Mouse (Mus musculus) monocyte, adult 5-6 weeks (primary cell): ENCODE data around the gene Rnf180. TPM values are rescaled to one million over a fixed set of nuclear protein-coding genes. Genes with fewer than 3 reads are reported as not detected.

ENCODE experiments used
- ATAC-seq: fragments of 153-309, 156-312 bp; replicated peaks from 2 replicates; pipeline ENCODE4 v1.8.0; 2017; ENCODE audit warnings: mild to moderate bottlenecking; ENCODE audit not compliant: low TSS enrichment, insufficient number of reproducible peaks, severe bottlenecking, poor library complexity, low FRiP score
- total RNA-seq: library from RNA; stranded (forward); fragments of 200-1000, 200-491, 200-594 nt; gene quantifications from 3 replicates; pipeline ENCODE4 v1.2.3, GENCODE M21; 2017

The Rnf180 gene
- total RNA-seq, 1 experiment from 2014 or later, result not detected

DNA sequence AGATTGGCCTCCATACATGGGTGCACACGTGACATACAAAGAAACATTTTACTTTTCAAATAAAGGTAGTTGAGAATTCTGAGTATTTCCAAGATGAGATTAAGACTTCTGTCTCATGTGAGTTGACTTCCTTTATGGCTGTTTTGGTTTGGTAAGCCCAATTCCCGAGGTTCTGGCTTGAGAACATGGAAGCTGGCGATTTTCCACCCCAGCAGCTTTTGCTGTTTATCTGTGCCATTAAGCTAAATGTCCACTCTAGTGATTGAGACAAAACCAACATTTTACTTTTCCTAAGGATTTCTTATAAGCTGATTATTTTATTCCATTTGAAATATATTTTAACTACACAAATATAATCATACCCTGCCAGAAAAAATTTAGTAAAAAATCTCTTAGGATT is 144.6 kb downstream of the Rnf180 start:
- no peak for ATAC-seq

DNA sequence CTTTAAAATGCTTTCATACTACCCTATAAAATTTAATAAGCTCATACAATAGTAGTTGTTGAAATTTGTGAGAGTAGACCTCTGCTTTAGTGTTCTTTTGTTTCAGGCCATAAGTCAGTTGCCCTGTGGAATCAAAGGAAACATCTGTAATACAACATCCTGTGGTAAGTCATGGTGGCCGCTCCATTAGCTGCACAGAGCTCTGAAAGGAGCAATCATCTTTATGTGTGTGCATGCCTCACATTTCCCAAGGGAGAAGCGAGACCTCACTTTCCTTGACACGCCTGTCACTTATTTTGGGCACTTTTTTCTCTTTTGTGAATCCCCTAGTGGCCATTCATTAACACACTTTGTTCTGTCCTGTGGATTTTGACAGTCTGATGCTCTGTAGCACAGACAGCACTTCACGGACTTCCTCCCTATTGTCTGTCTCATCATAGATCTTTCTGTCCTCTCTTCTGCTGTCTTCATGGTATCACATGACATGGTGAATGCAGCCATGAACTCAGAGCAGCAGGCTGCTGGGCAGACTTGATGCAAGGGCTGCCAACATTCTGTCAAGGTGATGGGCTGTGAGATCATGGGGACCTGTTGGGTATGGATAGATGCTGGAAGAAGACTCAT is 146.7 kb downstream of the Rnf180 start:
- no peak for ATAC-seq

DNA sequence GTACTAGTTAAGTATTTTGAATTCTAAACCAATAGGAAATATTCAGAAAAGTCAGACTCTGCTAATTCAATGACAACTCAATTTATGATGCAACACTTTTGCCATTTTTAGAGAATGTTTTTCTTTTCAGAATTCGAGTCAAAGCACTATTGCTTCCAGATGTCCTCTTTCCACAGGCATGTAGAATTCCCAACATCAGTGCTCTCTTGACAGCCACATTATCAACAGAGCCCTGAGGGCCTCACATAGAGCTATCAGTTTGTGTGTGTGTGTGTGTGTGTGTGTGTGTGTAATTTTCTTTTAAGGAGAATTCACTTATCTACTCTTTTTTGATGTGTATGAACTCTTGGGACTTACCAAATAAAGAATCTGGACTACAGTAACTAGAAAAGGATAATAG is 147.8 kb downstream of the Rnf180 start:
- no peak for ATAC-seq

DNA sequence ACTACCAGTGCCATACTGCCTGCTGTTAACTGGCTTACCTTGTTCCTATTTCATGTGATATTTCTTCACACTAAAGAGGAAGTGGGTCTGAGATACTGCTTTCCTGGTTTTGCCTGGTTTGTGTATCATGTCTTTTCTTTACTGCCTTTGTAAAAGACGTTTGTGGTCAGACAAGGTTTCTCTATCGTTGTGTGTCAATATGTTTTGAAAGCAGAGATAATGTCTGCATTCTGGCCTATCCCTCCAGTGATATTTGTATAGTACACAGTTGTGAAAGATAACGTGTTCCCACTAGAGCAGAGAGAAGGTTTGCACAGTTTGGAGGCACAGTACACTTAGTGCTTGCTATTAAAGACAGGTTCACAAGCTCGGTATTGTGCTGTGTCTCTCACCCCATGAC is 154.7 kb downstream of the Rnf180 start:
- ATAC-seq, result no peak

DNA sequence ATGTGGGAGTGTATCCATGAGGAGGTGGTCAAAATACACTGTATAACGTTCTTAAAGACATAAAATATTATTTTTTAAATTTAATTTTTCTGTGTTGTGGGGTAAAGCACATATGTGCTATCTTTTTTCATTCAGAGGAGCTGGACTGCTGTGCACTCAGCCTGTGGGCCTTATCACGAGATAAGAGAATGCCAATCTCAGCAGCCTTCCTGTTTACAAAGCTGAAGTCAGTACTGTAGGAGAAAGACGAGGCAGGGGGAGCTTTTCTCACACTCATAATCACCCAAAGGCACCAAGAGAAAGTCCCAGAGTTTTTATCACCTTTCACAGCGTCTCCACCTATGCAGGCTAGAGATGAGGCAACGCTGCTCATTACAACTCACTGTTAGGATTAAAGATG is 160.2 kb downstream of the Rnf180 start:
- no peak for ATAC-seq

- ATAC-seq, result no peak
These were observed 161.8 kb downstream of the Rnf180 start for GRCm38 (mm10) chr13:105132776-105133175.

- ATAC-seq, result no peak
These were observed 162.2 kb downstream of the Rnf180 start for GRCm38 (mm10) chr13:105132370-105132769.

GRCm38 (mm10) chr13:105130080-105130479 is 164.5 kb downstream of the Rnf180 start:
- ATAC-seq, result no peak

DNA sequence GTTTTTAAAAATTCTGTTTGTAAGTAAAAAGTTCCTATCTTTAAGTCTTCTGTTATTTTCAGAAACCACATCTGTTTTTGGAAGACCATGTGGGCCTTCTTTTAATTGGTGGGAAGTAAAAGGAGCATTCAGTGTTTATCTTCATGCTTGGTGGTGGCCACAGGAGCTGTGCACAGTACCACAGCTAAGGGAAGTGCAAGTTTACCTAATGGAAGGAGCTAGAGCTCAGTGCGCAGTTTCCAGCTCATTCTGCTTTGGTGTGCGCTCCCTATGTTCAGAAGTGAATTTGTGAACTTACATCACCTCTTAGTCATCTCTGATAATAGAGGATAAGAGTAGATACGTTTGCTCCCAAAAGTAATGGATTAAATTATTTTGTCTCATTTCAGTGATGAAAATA is 172.5 kb downstream of the Rnf180 start:
- no peak for ATAC-seq

DNA sequence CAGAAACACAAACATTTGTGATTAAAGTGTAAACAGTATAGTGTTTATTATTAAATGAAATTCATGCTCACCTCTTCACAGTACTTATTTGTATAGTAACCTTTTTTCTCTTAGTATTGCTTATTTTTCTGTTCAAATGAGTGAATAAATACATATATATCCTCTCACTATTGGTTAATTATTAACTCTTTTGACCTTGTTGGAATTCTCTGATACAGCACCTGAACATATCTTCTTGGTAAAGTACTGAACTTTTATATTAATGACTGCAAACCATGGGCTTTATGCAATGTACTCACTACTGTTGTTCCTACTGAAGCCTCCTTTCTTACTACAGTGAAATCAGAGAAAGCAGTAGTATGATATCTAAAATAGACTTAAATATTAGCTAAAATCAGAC is 173.0 kb downstream of the Rnf180 start:
- ATAC-seq, result no peak

DNA sequence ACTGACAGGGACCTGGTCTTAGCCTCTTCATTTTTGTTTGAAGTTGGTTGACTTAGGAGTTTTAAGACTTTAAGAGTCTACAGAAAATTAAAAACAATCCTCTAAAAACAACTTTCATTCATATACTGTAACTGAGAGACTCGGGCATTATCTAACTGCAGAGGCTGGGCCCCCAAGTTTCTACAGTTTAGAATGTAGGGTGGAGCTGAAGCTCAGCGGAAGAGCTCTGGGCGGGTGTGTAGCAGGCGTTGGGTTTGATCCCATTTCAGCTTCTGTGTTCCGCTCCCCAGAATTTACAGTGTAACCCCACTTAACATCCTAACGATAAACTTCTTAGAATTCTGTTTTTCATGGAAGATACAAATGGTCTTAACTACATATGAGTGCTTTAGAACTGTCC is 183.0 kb downstream of the Rnf180 start:
- no peak for ATAC-seq

- no peak for ATAC-seq
These were observed 190.2 kb downstream of the Rnf180 start for GRCm38 (mm10) chr13:105104385-105104784.

DNA sequence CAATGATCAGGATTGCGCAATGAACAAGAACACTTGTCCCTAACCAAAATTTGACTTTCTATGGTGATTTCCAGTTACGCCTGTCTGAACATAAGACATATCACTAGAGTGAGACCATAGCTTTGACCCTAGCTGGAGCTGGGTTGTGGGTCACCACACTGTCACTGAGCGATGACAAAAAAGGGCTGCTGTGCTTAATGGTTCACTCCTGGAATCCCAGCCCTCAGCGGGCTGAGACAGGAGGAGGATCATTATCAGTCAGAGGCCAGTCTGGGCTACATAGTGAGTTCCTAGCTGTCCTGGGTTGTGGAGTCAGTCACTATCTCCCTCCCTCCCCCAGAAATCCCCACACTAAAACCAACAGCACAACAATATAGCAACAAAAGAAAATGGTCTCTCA is 193.9 kb downstream of the Rnf180 start:
- ATAC-seq, result no peak

- ATAC-seq, result no peak
These were observed 198.3 kb downstream of the Rnf180 start for GRCm38 (mm10) chr13:105096316-105096715.

GRCm38 (mm10) chr13:105089276-105089675 is 205.3 kb downstream of the Rnf180 start:
- no peak for ATAC-seq

DNA sequence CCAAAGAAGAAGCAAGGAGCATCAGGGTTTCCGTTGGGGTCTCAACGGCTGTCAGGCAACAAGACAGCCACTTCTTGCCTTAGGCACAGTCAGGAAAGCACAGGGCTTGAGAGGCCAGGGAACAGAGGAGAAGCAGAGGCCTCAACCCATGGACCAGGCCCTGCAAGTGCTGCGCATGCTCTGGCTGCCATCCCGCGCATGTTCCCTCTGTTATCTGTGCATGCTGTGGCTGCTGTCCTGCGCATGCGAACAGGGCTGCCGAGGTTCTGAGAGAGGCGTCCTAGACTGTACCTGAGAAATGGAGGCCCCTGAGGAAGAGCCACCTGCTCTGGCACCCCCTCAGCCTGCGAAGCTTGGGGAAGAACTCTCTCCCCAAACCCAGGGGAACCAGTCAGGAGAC is 212.8 kb downstream of the Rnf180 start, which contains the start of gene 4933425L06Rik:
4933425L06Rik (plus strand) TSS at position 261 of the 400 bp plus-strand sequence.
- ATAC-seq, result no peak

Other genes starting within 250 kb of the Rnf180 start
- not detected in 3 replicates for gene Rgs7bp, start 239.9 kb downstream of the Rnf180 start, total RNA-seq
- not detected in 3 replicates for gene 4933425L06Rik, start 212.7 kb downstream of the Rnf180 start, total RNA-seq
- gene Htr1a, start 148.8 kb upstream of the Rnf180 start, total RNA-seq, result not detected in 3 replicates